Mouse (Mus musculus): Measurements from ENCODE around the gene Hist1h1e.
A peak's percentile ranks its signal among the peaks of the same experiment; 100 is the strongest.

Gene Hist1h1e

DNA sequence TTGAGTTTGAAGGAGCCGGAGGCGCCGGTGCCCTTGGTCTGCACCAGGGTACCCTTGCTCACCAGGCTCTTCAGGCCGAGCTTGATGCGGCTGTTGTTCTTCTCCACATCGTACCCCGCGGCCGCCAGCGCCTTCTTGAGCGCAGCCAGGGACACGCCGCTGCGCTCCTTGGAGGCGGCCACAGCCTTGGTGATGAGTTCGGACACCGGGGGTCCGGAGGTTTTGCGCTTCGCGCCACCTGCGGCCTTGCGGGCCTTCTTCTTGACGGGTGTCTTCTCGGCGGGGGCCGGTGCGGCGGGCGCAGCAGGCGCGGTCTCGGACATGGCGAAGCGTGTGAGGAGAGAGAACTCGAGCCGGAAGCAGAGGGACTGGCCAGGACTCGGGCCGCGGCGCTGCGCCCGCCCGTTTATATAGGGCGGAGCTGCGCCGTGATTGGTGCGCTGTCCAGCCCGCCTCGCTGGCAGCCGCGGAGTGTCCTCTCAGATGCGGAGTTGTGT, at the start of gene Hist1h1e:
TSS of gene Hist1h1e (minus strand) at position 384 of the 497 bp plus-strand sequence.
- peak; percentile 55 for DNase-seq (ENCODE audit: low spot score)

DNA sequence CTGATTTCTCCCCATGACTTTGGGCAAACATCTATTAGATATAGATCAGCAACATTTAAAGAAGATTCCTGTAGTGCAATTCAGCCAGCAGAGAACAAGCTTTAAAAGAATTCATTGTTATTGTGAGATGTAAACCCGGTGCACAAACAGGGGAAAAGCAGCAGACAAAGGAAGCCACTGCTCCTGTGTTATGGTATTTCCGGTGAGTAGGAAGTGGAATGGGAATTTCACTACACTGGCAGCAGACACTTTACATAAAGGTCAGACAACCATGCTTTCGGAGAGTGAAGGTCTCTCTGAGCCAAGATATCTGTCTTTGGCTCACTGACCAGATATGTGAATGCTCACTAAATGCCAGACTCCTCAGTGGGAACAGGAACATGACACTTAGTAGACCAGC, 40.2 kb upstream of the Hist1h1e start:
- DNase-seq (ENCODE audit: low spot score): no peak

DNA sequence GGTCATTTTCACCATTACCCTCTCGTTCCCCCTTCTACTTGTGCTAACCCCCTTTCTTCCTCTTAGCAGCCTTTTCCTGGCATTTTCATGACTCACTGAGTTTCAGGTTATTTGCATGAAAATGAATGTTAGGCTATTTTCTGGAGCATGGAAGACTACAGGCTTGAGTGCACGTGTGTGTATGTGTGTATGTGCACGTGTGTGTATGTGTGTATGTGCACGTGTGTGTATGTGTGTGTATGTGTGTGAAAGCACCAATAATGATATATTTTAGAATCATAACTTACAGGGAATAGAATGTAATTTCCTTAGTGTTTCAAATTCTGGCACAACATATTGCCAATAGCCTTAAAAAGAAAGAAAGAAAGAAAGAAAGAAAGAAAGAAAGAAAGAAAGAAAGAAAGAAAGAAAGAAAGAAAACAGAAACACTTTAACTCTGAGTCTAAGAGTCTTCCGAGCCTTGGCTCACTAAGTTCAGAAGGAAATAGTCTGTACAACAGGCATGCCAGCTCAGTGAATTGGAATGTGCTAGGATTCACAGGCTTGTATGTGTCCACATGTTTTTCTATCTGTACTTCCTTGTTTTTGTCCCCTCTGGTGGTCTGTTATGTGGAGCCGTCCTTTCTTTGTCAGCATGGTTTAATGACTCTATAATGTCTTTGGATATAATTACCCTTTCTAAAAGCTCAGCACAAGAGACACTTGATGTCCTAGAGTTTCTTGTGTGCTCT, 37.4 kb upstream of the Hist1h1e start:
- no peak for DNase-seq (ENCODE audit: low spot score)

DNA sequence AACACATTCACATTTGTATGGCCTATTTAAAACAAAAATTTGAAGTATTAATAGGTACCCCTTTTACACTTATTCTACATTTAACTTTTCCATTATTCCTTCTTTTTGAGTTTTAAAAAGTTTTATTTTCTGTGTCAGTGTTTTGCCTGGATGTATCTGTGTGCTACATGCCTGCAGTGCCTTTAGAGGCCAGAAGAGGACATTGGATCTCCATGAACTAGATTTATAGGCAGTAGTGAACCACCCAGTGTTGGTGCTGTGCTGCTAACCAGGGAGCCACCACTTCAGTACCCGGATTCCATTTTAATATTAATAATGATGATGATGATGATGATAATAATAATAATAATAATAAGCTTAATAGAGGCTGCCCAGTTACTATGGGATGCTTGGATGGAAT, 8.3 kb upstream of the Hist1h1e start:
- no peak for DNase-seq (ENCODE audit: low spot score)

DNA sequence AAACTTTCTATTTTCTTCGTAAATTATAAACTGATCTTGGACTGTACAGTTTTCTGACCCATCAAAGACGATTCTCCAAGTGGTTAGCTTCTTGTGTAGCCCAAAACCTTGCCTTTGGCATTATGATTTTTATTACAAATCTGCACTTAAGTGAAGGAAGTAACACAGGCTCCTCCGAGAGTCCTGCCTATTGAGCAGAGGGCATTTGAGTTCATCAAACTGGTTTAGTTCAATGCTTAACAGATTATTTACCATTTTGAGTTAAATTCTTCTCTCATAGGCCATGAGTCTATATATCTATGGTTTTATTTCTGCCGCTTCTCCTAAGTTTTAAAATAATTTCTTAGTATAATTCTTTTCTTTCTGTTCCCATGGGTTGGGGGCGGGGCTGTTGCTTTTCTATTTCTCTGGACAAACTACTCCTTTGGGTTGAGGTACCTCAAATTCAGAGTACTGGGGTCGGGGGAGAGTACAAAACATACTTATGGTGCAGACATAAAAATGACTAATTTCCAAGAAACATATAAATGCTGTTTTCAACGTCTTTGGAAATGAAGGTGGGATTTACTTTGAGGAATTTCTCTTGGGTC, 598 bp upstream of the Hist1h1e start:
- DNase-seq (ENCODE audit: low spot score): no peak

DNA sequence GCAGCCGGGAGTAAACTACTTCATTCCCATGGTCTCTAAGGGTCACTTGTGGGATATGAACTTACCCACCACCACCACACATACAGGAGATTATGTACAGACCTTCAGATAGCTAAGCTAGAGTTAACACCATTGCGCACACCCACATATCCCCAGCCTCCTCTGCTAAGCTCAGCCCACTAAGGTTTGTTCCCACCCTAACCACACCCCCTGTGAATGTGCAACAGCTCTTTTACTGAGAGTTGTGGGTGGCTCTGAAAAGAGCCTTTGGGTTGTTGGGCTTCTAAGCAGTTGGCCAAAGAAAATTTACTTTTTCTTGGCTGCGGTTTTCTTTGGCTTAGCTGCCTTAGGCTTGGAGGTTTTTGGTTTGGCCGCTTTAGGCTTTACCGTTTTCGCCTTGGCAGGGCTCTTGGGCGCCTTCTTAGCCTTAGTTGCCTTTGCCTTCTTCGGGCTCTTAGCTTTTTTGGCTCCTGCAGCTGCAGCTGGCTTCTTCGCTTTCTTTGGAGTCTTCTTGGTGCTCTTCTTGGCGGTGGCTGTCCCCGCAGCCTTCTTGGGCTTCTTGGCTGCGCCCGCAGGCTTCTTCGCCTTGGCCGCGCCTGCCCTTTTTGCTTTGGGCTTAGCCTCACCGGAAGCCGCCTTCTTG, 705 bp downstream of the Hist1h1e start:
- DNase-seq (ENCODE audit: low spot score): peak; percentile 45

DNA sequence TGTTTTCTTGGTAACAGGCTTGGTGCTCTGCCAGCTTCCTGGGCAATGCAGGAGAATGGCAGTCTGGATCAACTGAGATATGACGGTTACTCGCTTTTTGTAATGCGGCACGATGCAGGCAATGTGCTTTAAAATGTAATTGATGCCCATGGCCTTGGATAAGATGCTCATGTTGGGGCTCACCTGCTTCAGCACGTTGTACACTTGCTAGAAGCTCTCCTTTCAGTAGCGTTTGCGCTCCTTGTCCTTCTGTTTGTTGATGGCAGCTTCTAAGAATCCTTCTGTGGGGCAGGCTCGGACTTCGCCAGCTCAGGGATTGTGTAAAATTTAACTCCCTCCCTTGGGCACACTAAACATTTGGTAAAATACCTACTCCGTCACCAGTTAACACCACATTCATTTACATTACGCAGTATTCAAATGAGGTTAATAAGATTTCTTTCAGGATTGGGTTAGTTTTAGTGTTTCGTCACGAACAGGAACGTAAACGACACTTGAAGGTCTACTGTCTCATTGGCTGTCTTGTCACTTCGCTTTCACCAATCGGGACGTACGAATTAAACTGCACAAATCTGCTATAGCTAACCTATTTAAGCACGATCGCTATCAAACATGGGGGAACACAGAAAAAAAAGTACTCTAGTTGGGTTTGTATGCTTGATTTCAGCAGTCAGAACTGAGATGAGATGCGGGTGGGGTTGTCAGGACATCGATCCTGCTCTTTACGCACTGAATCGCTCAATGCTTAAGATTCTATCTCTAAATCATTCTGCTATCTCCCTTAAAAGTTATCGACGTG, 1.4 kb downstream of the Hist1h1e start, which contains the start of gene Hist1h2be:
TSS of gene Hist1h2be (minus strand) at position 392 of the 799 bp plus-strand sequence.
- DNase-seq (ENCODE audit: low spot score): peak; percentile 83

DNA sequence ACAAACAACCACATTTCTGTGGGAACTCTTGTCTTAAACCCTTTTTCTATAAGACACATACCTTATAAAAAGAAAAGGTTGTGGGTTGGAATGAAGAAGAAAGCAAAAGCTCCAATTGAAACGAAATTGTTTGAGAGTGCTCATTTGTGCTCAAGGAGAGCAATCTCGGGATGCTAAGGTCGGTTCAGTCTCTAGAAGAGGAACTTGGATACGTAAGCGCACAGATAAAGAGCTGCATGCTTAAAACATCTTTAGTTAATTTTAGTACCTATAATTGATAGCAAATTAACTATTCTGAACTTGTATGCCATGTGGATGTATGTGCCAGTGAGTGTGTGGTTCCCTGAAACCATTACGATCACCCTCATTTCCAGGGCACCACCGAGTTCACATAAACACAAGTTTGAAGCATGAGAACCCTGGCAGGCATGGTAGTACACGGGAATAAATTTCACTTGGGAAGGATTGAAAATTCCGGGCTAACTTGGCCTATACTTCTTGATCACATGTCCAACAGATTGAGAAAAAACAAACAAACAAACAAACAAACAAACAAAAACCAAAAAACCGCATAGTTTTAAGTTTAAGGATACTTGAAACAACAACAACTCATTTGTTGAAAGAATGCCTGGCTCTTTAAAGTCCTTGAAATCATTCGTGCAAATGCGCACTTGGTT, 2.2 kb downstream of the Hist1h1e start:
- no peak for DNase-seq (ENCODE audit: low spot score)

DNA sequence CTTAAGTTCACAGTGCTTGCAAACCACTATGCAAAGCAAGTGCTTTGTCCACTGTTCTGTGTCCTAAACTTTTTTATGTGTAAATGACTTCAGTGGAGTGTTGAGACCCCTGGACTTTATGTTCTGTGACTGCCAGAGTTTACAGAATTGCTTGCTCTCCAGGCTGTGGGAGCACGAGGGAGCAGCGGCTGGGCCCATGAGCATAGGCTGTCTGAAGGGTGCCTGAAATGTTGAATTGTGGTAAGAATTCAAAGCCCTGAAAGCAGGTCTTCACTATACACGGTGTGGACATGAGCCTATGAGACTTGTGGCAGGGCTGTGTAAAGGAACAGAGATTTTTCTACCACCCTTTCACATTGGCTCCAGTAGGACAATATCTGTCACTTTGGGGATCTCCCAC, 10.7 kb downstream of the Hist1h1e start:
- no peak for DNase-seq (ENCODE audit: low spot score)

DNA sequence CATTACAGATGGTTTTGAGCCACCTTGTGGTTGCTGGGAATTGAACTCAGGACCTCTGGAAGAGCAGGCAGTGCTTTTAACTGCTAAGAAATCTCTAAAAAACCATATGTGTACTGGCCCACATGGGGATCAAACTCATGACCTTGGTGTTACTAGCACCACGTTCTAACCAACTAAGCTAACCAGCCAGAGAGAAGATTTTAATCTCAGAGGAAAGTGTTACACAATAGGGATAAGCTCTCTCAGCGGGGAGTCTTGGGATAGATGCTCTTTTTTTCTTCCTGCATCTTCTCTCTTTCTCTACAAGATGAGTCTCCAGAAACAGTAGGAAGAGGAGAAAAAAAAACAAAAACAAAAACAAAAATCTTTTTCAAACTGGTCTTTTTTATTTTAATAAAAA, 12.0 kb downstream of the Hist1h1e start:
- DNase-seq (ENCODE audit: low spot score): no peak

DNA sequence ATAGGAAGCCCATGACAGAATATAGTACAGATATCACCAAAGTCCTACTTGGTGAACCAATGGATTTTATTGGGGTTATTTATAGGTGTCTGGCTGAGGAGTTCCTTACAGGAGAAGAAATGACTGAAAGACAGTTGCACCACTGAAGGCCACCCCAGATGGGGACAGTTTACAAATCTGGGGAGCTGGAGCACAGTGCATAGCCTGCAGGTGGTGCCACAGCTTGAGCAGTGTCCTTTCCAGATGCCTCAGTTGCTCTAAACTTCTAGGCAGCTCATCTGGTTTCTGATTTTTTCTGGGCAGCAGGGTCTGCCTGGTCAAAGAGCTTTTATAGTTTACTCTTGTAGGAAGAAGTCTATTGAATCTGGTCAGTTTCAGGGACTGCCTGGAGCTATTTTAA, 12.5 kb downstream of the Hist1h1e start:
- DNase-seq (ENCODE audit: low spot score): no peak

DNA sequence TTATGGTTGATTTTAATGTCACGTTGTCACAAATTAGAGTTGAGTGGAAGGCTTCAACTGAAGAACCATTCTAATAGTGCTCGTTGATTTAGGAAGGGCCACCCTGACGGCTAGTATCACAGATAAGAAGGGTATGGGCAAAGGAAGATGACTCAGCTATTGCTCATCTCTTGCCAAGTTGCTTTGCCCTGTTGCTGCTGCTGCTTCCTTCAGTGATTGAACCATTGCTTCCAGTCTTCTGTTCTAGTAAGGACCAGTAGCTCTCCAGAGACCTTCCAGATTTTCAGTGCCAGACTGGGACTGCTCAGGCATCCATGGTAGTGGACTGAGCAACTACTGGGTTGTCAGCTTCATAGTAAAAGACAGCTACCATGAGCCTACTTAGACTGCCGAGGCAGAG, 13.1 kb downstream of the Hist1h1e start:
- no peak for DNase-seq (ENCODE audit: low spot score)

DNA sequence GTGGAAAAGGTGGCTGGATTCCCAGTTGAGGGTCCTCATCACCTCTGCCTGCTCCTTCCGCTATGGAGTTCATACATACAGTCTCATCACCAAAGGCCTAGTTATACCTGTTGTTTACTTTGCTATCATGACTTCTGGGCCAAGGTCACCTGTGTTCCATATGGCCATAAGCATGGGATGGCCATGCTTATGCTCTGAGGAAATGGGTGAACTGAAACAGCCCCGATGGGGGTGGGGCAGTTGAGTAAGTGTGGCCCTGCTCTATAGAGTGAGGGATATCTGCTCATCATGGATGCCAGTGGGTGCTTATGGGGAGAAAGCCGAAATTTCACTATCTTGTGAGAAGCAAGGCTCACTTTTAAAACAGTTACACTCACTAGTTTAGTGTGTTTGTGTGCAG, 17.3 kb downstream of the Hist1h1e start:
- DNase-seq (ENCODE audit: low spot score): no peak

DNA sequence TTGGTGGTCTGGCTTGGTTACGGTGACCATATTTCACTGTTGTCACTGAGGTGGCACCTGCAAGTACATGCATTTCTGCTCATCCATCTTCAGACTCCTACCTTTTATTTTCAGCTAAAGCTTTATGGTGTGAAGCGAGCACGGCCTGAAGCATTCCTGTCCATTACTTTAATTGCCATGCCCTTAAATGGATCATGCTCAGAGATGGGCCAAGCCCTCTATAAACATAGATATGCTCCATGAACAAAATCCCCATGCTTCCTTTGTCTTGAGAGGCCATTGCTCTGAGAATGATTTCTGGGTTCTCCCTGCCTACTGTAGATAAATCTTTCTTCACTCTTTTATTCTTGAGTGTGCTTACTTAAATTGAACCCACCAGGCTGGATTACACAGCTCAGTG, 17.9 kb downstream of the Hist1h1e start:
- DNase-seq (ENCODE audit: low spot score): no peak

DNA sequence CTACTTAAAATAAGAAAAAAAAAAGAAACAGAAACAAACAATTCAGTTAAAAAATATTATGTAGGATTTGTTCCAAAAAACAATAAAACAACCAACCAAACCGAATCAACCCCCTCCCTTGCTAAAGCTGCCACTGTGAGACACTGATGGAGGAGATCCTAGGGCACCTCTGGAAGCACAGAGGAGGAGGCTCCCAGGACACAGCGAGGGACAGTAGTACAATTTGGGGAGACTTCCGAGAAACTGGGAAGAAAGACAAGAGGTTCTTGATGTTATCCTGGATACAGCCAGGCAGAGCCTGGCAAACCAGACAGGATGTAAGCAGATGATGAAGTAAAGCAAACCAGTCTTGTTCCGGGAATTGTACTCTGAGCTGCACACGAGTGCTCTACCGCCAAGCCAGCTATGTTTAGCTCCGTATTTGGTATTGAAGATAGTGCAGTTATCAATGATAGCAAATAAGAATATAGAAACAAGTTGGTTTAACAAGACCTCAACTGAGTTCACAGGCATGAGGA, 19.1 kb downstream of the Hist1h1e start:
- DNase-seq (ENCODE audit: low spot score): no peak

DNA sequence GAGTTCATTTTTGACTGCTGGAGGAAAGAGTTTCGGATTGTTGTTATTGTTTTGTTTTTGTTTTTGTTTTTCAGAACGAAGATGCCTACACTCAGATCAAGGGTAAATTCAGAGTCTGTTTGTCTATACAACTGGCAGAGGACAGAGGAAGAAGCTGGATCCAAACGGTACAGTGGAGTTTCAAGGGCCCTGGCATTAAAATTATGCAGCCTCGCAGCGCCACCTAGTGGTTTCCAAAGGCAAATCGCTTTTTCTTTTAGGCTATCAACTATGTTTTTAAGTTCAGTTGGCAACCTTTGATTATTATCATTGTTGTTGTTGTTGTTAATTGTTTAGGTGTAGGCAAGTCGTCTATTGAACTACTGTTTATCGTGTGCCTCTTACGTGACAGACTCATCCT, 24.4 kb downstream of the Hist1h1e start:
- no peak for DNase-seq (ENCODE audit: low spot score)

DNA sequence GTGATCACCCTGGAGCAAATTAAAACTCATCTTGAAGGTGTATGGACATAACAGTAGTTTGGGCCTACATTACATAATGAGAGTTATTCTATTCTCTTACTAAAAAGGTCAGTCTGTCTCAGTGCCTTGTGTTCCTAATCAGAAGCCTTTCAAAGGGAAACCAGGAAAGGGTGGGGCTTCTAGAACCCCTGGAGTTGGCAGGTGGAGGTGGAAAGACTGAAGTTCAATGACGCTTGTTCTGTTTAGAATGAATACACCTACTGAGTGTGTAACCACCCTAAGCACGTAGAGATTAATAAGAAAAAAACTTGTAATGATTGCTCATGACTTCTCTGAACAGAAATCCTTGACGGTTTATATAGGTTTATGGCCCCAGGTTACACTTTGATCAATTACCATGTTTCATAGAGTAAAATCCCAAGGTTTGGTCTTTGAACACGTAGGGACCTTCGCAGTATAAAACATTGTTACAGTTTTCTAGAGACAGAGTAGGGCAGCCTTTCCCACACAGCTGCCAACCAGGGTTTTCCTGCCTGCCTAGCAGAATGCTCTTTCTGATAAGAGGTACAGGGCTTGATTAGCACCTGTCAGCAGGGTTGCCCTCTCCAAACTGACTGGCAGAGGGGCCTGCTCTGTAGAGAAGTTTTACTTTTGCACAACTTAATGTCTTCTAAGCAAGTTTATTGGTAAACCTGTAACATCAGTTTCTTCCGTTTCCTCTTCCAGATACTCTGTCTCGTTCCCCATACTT, 26.6 kb downstream of the Hist1h1e start:
- no peak for DNase-seq (ENCODE audit: low spot score)

DNA sequence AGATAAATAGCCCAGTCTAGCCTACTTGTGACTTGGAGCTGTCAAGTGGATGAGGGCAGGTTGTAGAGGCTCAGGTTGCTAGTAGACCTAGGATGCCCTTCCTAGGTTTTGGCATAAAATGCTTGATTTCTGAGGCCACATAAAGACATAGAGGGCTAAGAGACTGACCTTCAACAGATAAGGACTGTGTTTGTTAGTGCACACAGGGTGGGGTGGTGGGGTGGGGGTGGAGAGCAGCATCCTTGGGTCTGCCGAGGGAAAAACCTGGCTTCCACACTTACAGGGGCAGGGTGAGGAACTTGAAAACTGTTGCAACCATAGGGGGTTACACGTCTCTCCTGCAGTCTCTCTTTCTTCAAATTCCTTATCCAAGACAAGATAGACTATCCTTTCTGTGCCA, 27.2 kb downstream of the Hist1h1e start:
- no peak for DNase-seq (ENCODE audit: low spot score)

DNA sequence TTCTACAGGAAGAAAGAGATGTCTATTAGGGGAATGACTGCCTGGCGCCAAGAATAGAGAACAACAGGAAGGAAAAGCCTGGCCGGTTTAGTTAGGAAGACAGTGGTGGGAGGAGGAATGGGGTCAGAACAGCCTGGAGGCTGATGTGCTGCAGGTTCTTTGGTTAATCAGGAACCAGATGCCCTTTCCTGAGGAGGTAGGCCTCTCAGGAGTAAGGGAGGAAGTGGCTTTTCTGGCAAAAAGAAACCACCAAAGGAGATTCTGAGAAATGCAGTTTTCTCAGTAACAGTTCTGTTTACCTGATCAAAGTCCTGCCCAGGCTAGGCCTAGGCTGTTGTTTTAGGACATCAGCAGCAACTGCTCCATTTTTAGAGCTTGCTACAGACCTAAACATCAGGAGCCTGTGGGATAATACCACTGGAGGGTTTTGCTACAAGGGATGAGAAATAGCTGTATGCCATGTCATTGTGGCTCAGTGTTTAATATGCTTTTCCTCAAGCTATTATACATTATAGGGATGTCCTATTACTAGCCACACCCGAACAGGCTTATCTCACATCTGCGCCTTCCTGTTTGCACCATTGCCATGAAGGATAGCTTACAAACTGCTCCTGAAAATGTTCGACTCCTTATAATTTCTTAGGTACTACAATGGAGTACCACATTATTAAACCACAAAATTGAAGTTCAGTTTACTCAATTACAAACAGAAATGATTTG, 29.1 kb downstream of the Hist1h1e start:
- no peak for DNase-seq (ENCODE audit: low spot score)

DNA sequence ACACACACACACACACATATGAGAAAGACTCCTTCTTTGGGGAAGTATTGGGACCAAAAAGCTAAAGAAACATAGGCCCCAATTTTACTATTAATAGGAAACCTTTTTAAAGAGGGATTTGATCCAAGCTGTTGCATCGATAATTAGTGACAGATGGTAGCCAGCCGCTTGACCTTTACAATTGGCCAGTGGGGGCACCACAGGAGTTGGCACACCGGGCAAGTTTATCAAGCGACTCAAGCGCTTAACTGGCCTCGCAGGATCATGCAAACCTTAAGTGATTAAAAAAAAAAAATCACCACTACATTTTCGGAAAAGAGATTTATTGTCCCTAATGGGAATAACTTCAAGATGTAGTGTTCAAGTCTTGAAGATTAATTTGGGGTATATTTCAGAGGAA, 29.7 kb downstream of the Hist1h1e start:
- DNase-seq (ENCODE audit: low spot score): no peak
